Mouse (Mus musculus) effector memory CD4-positive, alpha-beta T cell, adult 7 months (primary cell): ENCODE data around the gene Limch1. TPM values are rescaled to one million over a fixed set of nuclear protein-coding genes. Genes with fewer than 3 reads are reported as not detected.

ENCODE experiments used
- polyA plus RNA-seq: library from polyadenylated mRNA; unstranded; fragments of 100-300 nt; shearing (Covaris generic); gene quantifications from one replicate; pipeline ENCODE4 v1.2.1, GENCODE M21; 2017

Gene Limch1
- 0.59 TPM for polyA plus RNA-seq

DNA sequence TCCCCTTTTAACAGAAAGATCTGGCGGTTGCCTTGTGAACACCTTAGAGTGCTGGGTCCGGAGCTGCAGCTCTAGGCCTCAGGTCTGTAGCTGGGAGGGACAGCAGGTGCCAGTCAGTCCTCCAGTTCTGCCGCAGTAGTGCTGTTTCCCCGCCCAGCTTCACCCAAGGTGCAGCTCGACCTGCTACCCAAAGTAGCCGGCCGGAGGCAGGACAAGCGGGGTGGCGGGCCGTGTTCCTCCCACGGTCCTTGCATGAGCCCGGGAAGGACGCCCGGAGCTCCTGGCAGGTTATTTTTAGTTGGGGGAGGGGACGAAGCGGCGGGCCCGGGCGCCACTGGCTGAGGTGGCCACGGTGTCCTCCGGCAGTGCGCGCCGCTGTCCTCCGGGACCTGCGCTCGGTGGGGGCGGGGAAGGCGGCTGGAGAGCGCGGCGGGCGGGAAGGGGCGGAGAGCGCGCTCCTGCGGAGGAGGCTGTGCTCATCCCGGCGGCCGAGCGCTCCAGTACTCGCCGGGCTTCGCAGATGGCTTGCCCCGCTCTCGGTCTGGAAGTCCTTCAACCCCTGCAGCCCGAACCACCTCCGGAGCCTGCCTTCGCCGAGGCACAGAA, at the start of gene Limch1:
Gene Limch1, plus strand, starts transcription at position 438 of the 606 bp plus-strand sequence.

DNA sequence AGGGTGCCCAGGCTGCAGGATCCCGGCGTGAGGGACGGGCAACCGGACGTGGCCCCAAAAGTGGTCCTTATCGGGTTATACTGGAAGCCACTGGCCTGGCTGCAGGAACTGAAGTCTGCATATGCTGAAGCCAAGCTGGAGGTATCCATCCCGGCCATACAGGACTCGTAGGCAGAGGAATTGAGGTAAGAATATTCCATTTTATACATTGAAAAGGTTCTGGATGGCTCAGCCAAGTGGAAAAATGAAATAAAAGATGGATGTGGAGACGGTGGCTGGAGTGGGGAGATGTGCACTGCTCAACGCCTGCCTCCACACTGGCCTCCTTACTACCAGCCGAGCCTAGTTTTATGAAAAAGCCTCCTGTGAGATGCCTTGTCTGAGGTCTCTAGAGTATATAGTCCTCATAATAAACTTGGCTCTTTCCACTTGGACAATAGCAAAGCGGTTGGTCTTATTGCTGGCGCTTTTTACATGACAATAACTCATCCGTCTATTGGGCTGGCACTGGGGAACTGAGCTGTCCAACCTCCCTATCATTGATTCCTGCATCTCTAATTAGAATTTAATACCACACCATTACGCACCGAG, 353.2 kb downstream of the Limch1 start, which contains the start of gene Phox2b:
Gene Phox2b, minus strand, starts transcription at position 569 of the 591 bp plus-strand sequence.

Other genes starting within 250 kb of the Limch1 start
- gene Apbb2, start 127.0 kb upstream of the Limch1 start, polyA plus RNA-seq: 2.7 TPM
- gene Uchl1, start 69.7 kb upstream of the Limch1 start, polyA plus RNA-seq: not detected